Mouse (Mus musculus): ENCODE data around the gene Rpsa. TPM values are rescaled to one million over a fixed set of nuclear protein-coding genes. Genes with fewer than 3 reads are reported as not detected.

Gene Rpsa
- polyA plus RNA-seq, 1 experiment from 2014 or later: 1,323 TPM

GRCm38 (mm10) chr9:120115580-120115979 is 11.9 kb upstream of the Rpsa start:
- Histone ChIP-seq H3K9me3 (replicated peaks; ENCODE audit: low read length) (no peaks in the 10 kb centered on the region), H3K4me3 (replicated peaks; ENCODE audit: low read depth, low read length) (no peak overlapping the region), H3K4me1 (replicated peaks; ENCODE audit: insufficient read depth, low read length) (no peaks in the 10 kb centered on the region), H3K27me3 (ENCODE audit: insufficient read depth, low read length) (no peaks in the 10 kb centered on the region), H3K4me2 (ENCODE audit: low read length) (no peak overlapping the region), H3K36me3 (ENCODE audit: insufficient read depth, low read length) (peaks cover 26% of the 10 kb centered on the region), H3K27ac (no peak overlapping the region), H3K9ac (ENCODE audit: low read depth, low read length) (no peak overlapping the region)
- no peak for TF ChIP-seq CTCF (IDR thresholded peaks at IDR 0.05; ENCODE audit: low read depth)
- ATAC-seq (replicated peaks; ENCODE audit: low FRiP score, low read depth): no peak
- DNase-seq (ENCODE audit: low spot score): no peak
- WGBS: 87% methylated on average over 5 of the region's 5 CpGs

DNA sequence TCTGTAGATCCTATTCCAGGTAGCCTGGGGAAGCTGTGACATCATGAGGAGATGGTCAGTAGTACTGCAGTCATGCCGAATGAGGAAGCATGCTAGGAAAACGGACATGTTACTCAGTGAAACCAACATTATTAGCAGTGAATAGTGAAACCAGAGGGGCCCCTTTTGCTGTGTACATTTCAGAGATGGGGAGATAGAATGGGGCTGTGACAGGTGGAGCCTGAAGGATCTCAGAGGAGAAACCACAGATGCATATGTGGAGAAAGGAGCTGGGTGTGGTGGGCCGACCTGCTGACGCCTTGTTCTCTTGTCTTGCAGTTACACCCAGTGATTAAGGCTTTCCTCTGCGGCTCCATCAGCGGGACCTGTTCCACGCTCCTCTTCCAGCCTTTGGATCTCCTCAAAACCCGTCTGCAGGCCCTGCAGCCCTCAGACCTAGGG is 11.3 kb upstream of the Rpsa start:
- WGBS: 92% methylated on average over 8 of the region's 8 CpGs
- Histone ChIP-seq H3K27me3 (ENCODE audit: insufficient read depth, low read length) (no peaks in the 10 kb centered on the region), H3K27ac (no peak overlapping the region), H3K36me3 (ENCODE audit: insufficient read depth, low read length) (peaks cover 31% of the 10 kb centered on the region), H3K9ac (ENCODE audit: low read depth, low read length) (no peak overlapping the region), H3K4me1 (replicated peaks; ENCODE audit: insufficient read depth, low read length) (no peaks in the 10 kb centered on the region), H3K4me3 (replicated peaks; ENCODE audit: low read depth, low read length) (no peak overlapping the region), H3K9me3 (replicated peaks; ENCODE audit: low read length) (no peaks in the 10 kb centered on the region), H3K4me2 (ENCODE audit: low read length) (no peak overlapping the region)
- no peak for TF ChIP-seq CTCF (IDR thresholded peaks at IDR 0.05; ENCODE audit: low read depth)
- ATAC-seq (replicated peaks; ENCODE audit: low FRiP score, low read depth): no peak
- no peak for DNase-seq (ENCODE audit: low spot score)

- WGBS: 92% methylated on average over 4 of the region's 4 CpGs
Observed at GRCm38 (mm10) chr9:120118212-120118611, 9.3 kb upstream of the Rpsa start.

GRCm38 (mm10) chr9:120120503-120120902 is 7.0 kb upstream of the Rpsa start:
- H3K9ac ChIP-seq (ENCODE audit: low read depth, low read length): no peak overlapping the region
- no peaks in the 10 kb centered on the region for H3K4me1 ChIP-seq (replicated peaks; ENCODE audit: insufficient read depth, low read length)
- no peak for DNase-seq (ENCODE audit: low spot score)
- no peaks in the 10 kb centered on the region for H3K27me3 ChIP-seq (ENCODE audit: insufficient read depth, low read length)
- ATAC-seq (replicated peaks; ENCODE audit: low FRiP score, low read depth): no peak
- H3K9me3 ChIP-seq (replicated peaks; ENCODE audit: low read length): no peaks in the 10 kb centered on the region
- no peak overlapping the region for H3K4me2 ChIP-seq (ENCODE audit: low read length)
- peaks cover 43% of the 10 kb centered on the region for H3K36me3 ChIP-seq (ENCODE audit: insufficient read depth, low read length)
- no peak overlapping the region for H3K27ac ChIP-seq
- TF ChIP-seq CTCF (IDR thresholded peaks at IDR 0.05; ENCODE audit: low read depth): no peak
- no peak overlapping the region for H3K4me3 ChIP-seq (replicated peaks; ENCODE audit: low read depth, low read length)
- WGBS: 93% methylated on average over 7 of the region's 7 CpGs

More at GRCm38 (mm10) chr9:120118212-120118611, 9.3 kb upstream of the Rpsa start:
- H3K4me2 ChIP-seq (ENCODE audit: low read length): no peak overlapping the region
- TF ChIP-seq CTCF (IDR thresholded peaks at IDR 0.05; ENCODE audit: low read depth): no peak
- no peak for ATAC-seq (replicated peaks; ENCODE audit: low FRiP score, low read depth)
- DNase-seq (ENCODE audit: low spot score): no peak
- H3K36me3 ChIP-seq (ENCODE audit: insufficient read depth, low read length): peaks cover 35% of the 10 kb centered on the region
- no peak overlapping the region for H3K9ac ChIP-seq (ENCODE audit: low read depth, low read length)
- H3K9me3 ChIP-seq (replicated peaks; ENCODE audit: low read length): no peaks in the 10 kb centered on the region
- H3K27me3 ChIP-seq (ENCODE audit: insufficient read depth, low read length): no peaks in the 10 kb centered on the region
- H3K27ac ChIP-seq: no peak overlapping the region
- H3K4me1 ChIP-seq (replicated peaks; ENCODE audit: insufficient read depth, low read length): no peaks in the 10 kb centered on the region
- no peak overlapping the region for H3K4me3 ChIP-seq (replicated peaks; ENCODE audit: low read depth, low read length)

DNA sequence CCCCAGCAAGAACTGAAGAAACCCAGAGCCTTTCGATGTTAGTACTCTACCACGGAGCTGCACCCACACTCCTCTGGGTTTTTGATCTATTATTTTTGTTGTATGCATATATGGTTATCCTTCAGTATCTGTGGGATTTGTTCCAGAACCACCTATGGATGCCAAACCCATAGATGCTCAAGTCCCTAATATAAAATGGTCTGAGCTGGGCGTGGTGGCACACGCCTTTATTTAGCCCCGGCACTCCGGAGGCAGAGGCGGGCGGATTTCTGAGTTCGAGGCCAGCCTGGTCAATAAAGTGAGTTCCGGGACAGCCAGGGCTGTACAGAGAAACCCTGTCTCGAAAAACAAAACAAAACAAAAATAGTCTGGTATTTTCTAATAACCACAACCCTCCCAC is 621 bp upstream of the Rpsa start:
- H3K4me1 ChIP-seq (replicated peaks; ENCODE audit: insufficient read depth, low read length): 0 out of 2 replicates have a peak, but pooled peaks cover 8% of the 10 kb centered on the region
- H3K27ac ChIP-seq: peak overlapping the region; percentile 72
- peak overlapping the region; percentile 97 for H3K4me3 ChIP-seq (replicated peaks; ENCODE audit: low read depth, low read length)
- H3K9ac ChIP-seq (ENCODE audit: low read depth, low read length): no peak overlapping the region; the same call in 1 of the 2 replicates
- 53% methylated on average over 11 of the region's 11 CpGs for WGBS
- peak overlapping the region; percentile 51 for H3K4me2 ChIP-seq (ENCODE audit: low read length)
- H3K27me3 ChIP-seq (ENCODE audit: insufficient read depth, low read length): no peaks in the 10 kb centered on the region
- TF ChIP-seq CTCF (IDR thresholded peaks at IDR 0.05; ENCODE audit: low read depth): no peak
- no peaks in the 10 kb centered on the region for H3K9me3 ChIP-seq (replicated peaks; ENCODE audit: low read length)
- H3K36me3 ChIP-seq (ENCODE audit: insufficient read depth, low read length): peaks cover 31% of the 10 kb centered on the region
- no peak for ATAC-seq (replicated peaks; ENCODE audit: low FRiP score, low read depth)
- DNase-seq (ENCODE audit: low spot score): no peak

DNA sequence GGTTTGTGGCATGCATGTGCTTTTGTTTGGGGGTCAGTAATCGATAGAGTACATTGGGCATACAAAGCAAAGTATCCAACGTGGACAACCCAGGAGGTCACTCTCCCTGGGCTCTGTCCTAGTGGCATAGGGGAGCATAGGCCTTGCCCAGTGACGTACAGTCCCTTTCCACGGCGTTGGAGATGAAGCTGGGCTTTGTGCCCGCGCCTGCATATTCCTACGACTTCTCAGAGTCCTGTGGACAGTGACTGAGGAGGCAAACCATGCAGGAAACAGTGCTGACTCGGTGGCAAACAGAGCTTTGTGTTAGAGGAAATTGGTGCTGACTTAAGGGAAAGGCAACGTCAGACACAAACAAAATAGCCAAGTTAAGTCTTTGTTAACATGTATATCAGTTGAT is 1.8 kb downstream of the Rpsa start:
- Histone ChIP-seq H3K4me1 (replicated peaks; ENCODE audit: insufficient read depth, low read length) (0 out of 2 replicates have a peak, but pooled peaks cover 8% of the 10 kb centered on the region), H3K9ac (ENCODE audit: low read depth, low read length) (peak overlapping the region; percentile 98), H3K4me2 (ENCODE audit: low read length) (peak overlapping the region; percentile 72), H3K27me3 (ENCODE audit: insufficient read depth, low read length) (no peaks in the 10 kb centered on the region), H3K36me3 (ENCODE audit: insufficient read depth, low read length) (peaks cover 30% of the 10 kb centered on the region), H3K9me3 (replicated peaks; ENCODE audit: low read length) (no peaks in the 10 kb centered on the region), H3K27ac (no peak overlapping the region; the same call in 1 of the 2 replicates), H3K4me3 (replicated peaks; ENCODE audit: low read depth, low read length) (0 out of 2 replicates have a peak overlapping the region, but pooled peaks have one; percentile 97)
- DNase-seq (ENCODE audit: low spot score) (no peak), ATAC-seq (replicated peaks; ENCODE audit: low FRiP score, low read depth) (no peak)
- TF ChIP-seq CTCF (IDR thresholded peaks at IDR 0.05; ENCODE audit: low read depth): no peak
- WGBS: 62% methylated on average over 10 of the region's 10 CpGs

GRCm38 (mm10) chr9:120131784-120132288 is 4.3 kb downstream of the Rpsa start:
- Histone ChIP-seq H3K27me3 (ENCODE audit: insufficient read depth, low read length) (no peaks in the 10 kb centered on the region), H3K9ac (ENCODE audit: low read depth, low read length) (no peak overlapping the region), H3K4me1 (replicated peaks; ENCODE audit: insufficient read depth, low read length) (0 out of 2 replicates have a peak, but pooled peaks cover 8% of the 10 kb centered on the region), H3K9me3 (replicated peaks; ENCODE audit: low read length) (no peaks in the 10 kb centered on the region), H3K36me3 (ENCODE audit: insufficient read depth, low read length) (peaks cover 30% of the 10 kb centered on the region), H3K4me3 (replicated peaks; ENCODE audit: low read depth, low read length) (no peak overlapping the region), H3K4me2 (ENCODE audit: low read length) (no peak overlapping the region), H3K27ac (no peak overlapping the region)
- 89% methylated on average over 3 of the region's 3 CpGs for WGBS
- no peak for TF ChIP-seq CTCF (IDR thresholded peaks at IDR 0.05; ENCODE audit: low read depth)
- ATAC-seq (replicated peaks; ENCODE audit: low FRiP score, low read depth) (no peak), DNase-seq (ENCODE audit: low spot score) (no peak)
